Mouse (Mus musculus): ENCODE data around the gene Cdc37l1.
"Not testable (repeated sequence)": the region's sequence is repeated elsewhere in the genome, so short reads cannot be mapped to it uniquely, and the experiment has no call there.

The Cdc37l1 gene

GRCm38 (mm10) chr19:28990194-28990589, at the start of gene Cdc37l1:
Gene Cdc37l1, plus strand, starts transcription at chr19:28990352.
- peak; percentile 95 to 98 for DNase-seq

GRCm38 (mm10) chr19:28941271-28941670, 48.9 kb upstream of the Cdc37l1 start:
- DNase-seq: no peak

- no peak for DNase-seq
Measured at GRCm38 (mm10) chr19:28946782-28947181, 43.4 kb upstream of the Cdc37l1 start.

GRCm38 (mm10) chr19:28947311-28947710, 42.8 kb upstream of the Cdc37l1 start:
- no peak for DNase-seq

- no peak for DNase-seq
Measured at GRCm38 (mm10) chr19:28951251-28951650, 38.9 kb upstream of the Cdc37l1 start.

GRCm38 (mm10) chr19:28963113-28963512, 27.0 kb upstream of the Cdc37l1 start:
- DNase-seq: no peak

- no peak for DNase-seq
Measured at GRCm38 (mm10) chr19:28963513-28963841, 26.7 kb upstream of the Cdc37l1 start.

- peak; percentile 73 to 76 for DNase-seq
Measured at GRCm38 (mm10) chr19:28963842-28964551, 26.2 kb upstream of the Cdc37l1 start, which contains the start of gene Plpp6. Gene Plpp6, plus strand, starts transcription at chr19:28963953.

- no peak for DNase-seq
Measured at GRCm38 (mm10) chr19:28964552-28964903, 25.6 kb upstream of the Cdc37l1 start.

GRCm38 (mm10) chr19:28967652-28968051, 22.5 kb upstream of the Cdc37l1 start, which contains the start of gene 4430402I18Rik:
Gene 4430402I18Rik, minus strand, starts transcription at chr19:28967800.
- no peak for DNase-seq

- DNase-seq: no peak
Measured at GRCm38 (mm10) chr19:28968178-28968577, 22.0 kb upstream of the Cdc37l1 start.

GRCm38 (mm10) chr19:28969231-28969630, 20.9 kb upstream of the Cdc37l1 start:
- no peak for DNase-seq

GRCm38 (mm10) chr19:28970251-28970650, 19.9 kb upstream of the Cdc37l1 start:
- no peak for DNase-seq

- DNase-seq: peak; percentile 55 to 84
Measured at GRCm38 (mm10) chr19:28974862-28975611, 15.1 kb upstream of the Cdc37l1 start.

GRCm38 (mm10) chr19:28982617-28983016, 7.5 kb upstream of the Cdc37l1 start:
- DNase-seq: no peak

- DNase-seq: no peak
Measured at GRCm38 (mm10) chr19:28989515-28989914, 637 bp upstream of the Cdc37l1 start.

GRCm38 (mm10) chr19:28990590-28991221, 554 bp downstream of the Cdc37l1 start:
- no peak for DNase-seq

GRCm38 (mm10) chr19:28991391-28991790, 1.2 kb downstream of the Cdc37l1 start:
- no peak for DNase-seq

GRCm38 (mm10) chr19:28994870-28995269, 4.7 kb downstream of the Cdc37l1 start:
- DNase-seq: no peak

GRCm38 (mm10) chr19:28995366-28995765, 5.2 kb downstream of the Cdc37l1 start:
- DNase-seq: no peak

GRCm38 (mm10) chr19:28997976-28998630, 8.0 kb downstream of the Cdc37l1 start:
- no peak for DNase-seq

GRCm38 (mm10) chr19:29000321-29000720, 10.2 kb downstream of the Cdc37l1 start:
- not testable (repeated sequence) for DNase-seq

GRCm38 (mm10) chr19:29008069-29008706, 18.0 kb downstream of the Cdc37l1 start:
- DNase-seq: no peak

Measured in spleen, adult 18-20 months (tissue).